Mouse (Mus musculus) CH12.LX (cell line): ENCODE results near the gene Slc34a1. TPM values are rescaled to one million over a fixed set of nuclear protein-coding genes. Genes with fewer than 3 reads are reported as not detected.

Experiments
- DNase-seq: peaks from one replicate; pipeline ENCODE4 v3.0.0-alpha.2; 2013; ENCODE audit errors: extremely low read depth
- H3K27ac ChIP-seq: 2 replicates; pipeline ENCODE4 v1.5.1; 2012; ENCODE audit warnings: low read depth, mild to moderate bottlenecking, control low read depth, moderate library complexity; ENCODE audit not compliant: insufficient read depth
- H3K27me3 ChIP-seq: replicated peaks from 2 replicates; pipeline ENCODE3; 2012; ENCODE audit warnings: inconsistent platforms
- H3K36me3 ChIP-seq, 2 experiments: replicated peaks in 1 of 2; 2 replicates each; pipeline versions ENCODE3 to v1.6.1; 2012; ENCODE audit warnings: inconsistent platforms in 1 of 2, low read length in 1 of 2, mild to moderate bottlenecking in 1 of 2, mixed read lengths in 1 of 2, moderate library complexity in 1 of 2; ENCODE audit not compliant: control insufficient read depth in 1 of 2, insufficient read depth in 1 of 2
- H3K4me1 ChIP-seq, 2 experiments: 2 replicates each; pipeline ENCODE4 v1.6.1; 2012; ENCODE audit warnings: inconsistent platforms in 1 of 2, moderate library complexity in 1 of 2; ENCODE audit not compliant: insufficient read depth in 2 of 2, control insufficient read depth in 1 of 2
- H3K4me2 ChIP-seq: 2 replicates; pipeline ENCODE4 v1.6.1; 2012; ENCODE audit warnings: low read depth, mild to moderate bottlenecking, control low read depth; ENCODE audit not compliant: poor library complexity, insufficient read depth, severe bottlenecking
- H3K4me3 ChIP-seq, 3 experiments: fragments of 150-350 bp in 1 of 3; sonication (generic) in 1 of 3; replicated peaks in 1 of 3; 2 replicates each; pipeline versions ENCODE3 to v1.5.1; 2011 to 2012; ENCODE audit warnings: low read depth in 2 of 3, low read length in 2 of 3, mild to moderate bottlenecking in 2 of 3, moderate library complexity in 2 of 3, control low read depth in 1 of 3, improper control_type of control experiment in 1 of 3, inconsistent platforms in 1 of 3, mixed read lengths in 1 of 3; ENCODE audit not compliant: poor library complexity in 1 of 3
- H3K79me2 ChIP-seq: replicated peaks from 2 replicates; pipeline ENCODE4 v1.6.1; 2012; ENCODE audit warnings: mild to moderate bottlenecking, moderate library complexity; ENCODE audit not compliant: control insufficient read depth, poor library complexity, insufficient read depth, severe bottlenecking; ENCODE audit errors: extremely low read depth
- H3K9ac ChIP-seq: 2 replicates; pipeline ENCODE4 v1.6.1; 2012; ENCODE audit warnings: low read depth, mild to moderate bottlenecking, control low read depth, moderate library complexity; ENCODE audit not compliant: insufficient read depth
- H3K9me3 ChIP-seq: replicated peaks from 2 replicates; pipeline ENCODE3; 2012; ENCODE audit warnings: low read length, inconsistent platforms, mixed read lengths
- BHLHE40 ChIP-seq: IDR thresholded peaks from 2 replicates; pipeline ENCODE4 v1.6.1; 2011; ENCODE audit warnings: mild to moderate bottlenecking, low read depth, low read length, improper control_type of control experiment
- GABPA ChIP-seq: IDR thresholded peaks from 2 replicates; pipeline ENCODE4 v1.6.1; 2012; ENCODE audit warnings: low read depth, low read length, improper control_type of control experiment, inconsistent platforms; ENCODE audit not compliant: insufficient replicate concordance
- JUN ChIP-seq: IDR thresholded peaks from 2 replicates; pipeline ENCODE4 v1.6.1; 2011; ENCODE audit warnings: low read depth, mild to moderate bottlenecking, low read length, improper control_type of control experiment, moderate library complexity; ENCODE audit not compliant: insufficient read depth
- MEF2A ChIP-seq: IDR thresholded peaks from 2 replicates; pipeline ENCODE4 v1.6.1; 2014; ENCODE audit warnings: low read depth, mild to moderate bottlenecking, inconsistent platforms, low read length, improper control_type of control experiment, borderline replicate concordance
- MXI1 ChIP-seq: IDR thresholded peaks from 2 replicates; pipeline ENCODE4 v1.6.1; 2011; ENCODE audit warnings: mild to moderate bottlenecking, low read depth, low read length, improper control_type of control experiment
- NELFE ChIP-seq: IDR thresholded peaks from 2 replicates; pipeline ENCODE4 v1.6.1; 2011; ENCODE audit warnings: low read depth, low read length, improper control_type of control experiment
- POLR2AphosphoS2 ChIP-seq: IDR thresholded peaks from 2 replicates; pipeline ENCODE4 v1.6.1; 2011; ENCODE audit warnings: low read depth, low read length, improper control_type of control experiment
- RAD21 ChIP-seq: IDR thresholded peaks from 2 replicates; pipeline ENCODE4 v1.6.1; 2011; ENCODE audit warnings: low read depth, mild to moderate bottlenecking, low read length, improper control_type of control experiment, moderate library complexity
- SMC3 ChIP-seq: IDR thresholded peaks from 2 replicates; pipeline ENCODE4 v1.6.1; 2011; ENCODE audit warnings: low read depth, low read length, improper control_type of control experiment
- TCF12 ChIP-seq: IDR thresholded peaks from 2 replicates; pipeline ENCODE4 v1.6.1; 2014; ENCODE audit warnings: low read depth, mild to moderate bottlenecking, inconsistent platforms, low read length, improper control_type of control experiment
- USF2 ChIP-seq: conservative IDR thresholded peaks from 2 replicates; pipeline ENCODE4 v1.6.1; 2011; ENCODE audit warnings: low read depth, low read length, improper control_type of control experiment
- ZMIZ1 ChIP-seq: IDR thresholded peaks from 2 replicates; pipeline ENCODE4 v1.6.1; 2012; ENCODE audit warnings: low read depth, mild to moderate bottlenecking, inconsistent platforms, low read length, improper control_type of control experiment
- ZNF384 ChIP-seq: IDR thresholded peaks from 2 replicates; pipeline ENCODE4 v1.6.1; 2012; ENCODE audit warnings: low read depth, low read length, improper control_type of control experiment, inconsistent platforms
- dilution Hi-C: fragments of 300-500 bp; cut with MboI; formaldehyde crosslinking; loops from 2 replicates; pipeline ENCODE4 v1.14.3; 2020; ENCODE audit warnings: low sequenced_read_pairs; ENCODE audit not compliant: extremely low pct_unique_long_range_greater_than_20kb, extremely low pct_ligation_motif_present
- in situ Hi-C: fragments of 300-500 bp; cut with MboI; formaldehyde crosslinking; loops from 3 replicates; pipeline ENCODE4 v1.14.3; 2019; ENCODE audit warnings: low sequenced_read_pairs, low pct_ligation_motif_present, low pct_unique_long_range_greater_than_20kb, mixed read lengths
- polyA plus RNA-seq: library from polyadenylated mRNA; unstranded; fragments of >175 nt; gene quantifications from 2 replicates; pipeline ENCODE4 v1.2.1, GENCODE M21; 2012; ENCODE audit warnings: low read depth; ENCODE audit not compliant: insufficient read length
- total RNA-seq, 2 experiments: library from RNA; depleted of rRNA; stranded (reverse); fragments of 300-350 nt in 1 of 2; fragments of >200 nt in 1 of 2; gene quantifications; 2 replicates each; pipeline ENCODE4 v1.2.3; 2012 to 2014

The Slc34a1 gene
- total and polyA plus RNA-seq, 3 experiments: not detected

- no peak for DNase-seq
- Histone ChIP-seq H3K4me3 (no peak within 1 kb of the TSS), H3K27me3 (peaks cover under 1% of the 10 kb centered on the region)
These were observed 66.3 kb downstream of the Slc34a1 start, which contains the start of gene Prr7 for GRCm38 (mm10) chr13:55464027-55464884. Gene Prr7, plus strand, starts transcription at chr13:55464267.

GRCm38 (mm10) chr13:55465184-55465583 is 67.2 kb downstream of the Slc34a1 start:
- H3K9ac ChIP-seq: no peak overlapping the region

More at GRCm38 (mm10) chr13:55464027-55464884, 66.3 kb downstream of the Slc34a1 start, which contains the start of gene Prr7:
- Histone ChIP-seq H3K9ac (no peak within 1 kb of the TSS), H3K27ac (no peak within 1 kb of the TSS), H3K9me3 (no peaks in the 10 kb centered on the region), H3K79me2 (no peaks in the 10 kb centered on the region), H3K36me3 (peaks cover 40 to 71% of the 10 kb centered on the region in 2 experiments), H3K4me1 (peaks cover 0 to 37% of the 10 kb centered on the region in 2 experiments; a peak in 2 of 4 replicates), H3K4me2 (no peak within 1 kb of the TSS)
- dilution Hi-C loops: no loop called here
- 0 out of 2 replicates have a peak, but pooled peaks have one; percentile 29 for TF ChIP-seq POLR2AphosphoS2
- TF ChIP-seq ZNF384: no peak
- in situ Hi-C loops: no loop called here

More at GRCm38 (mm10) chr13:55465184-55465583, 67.2 kb downstream of the Slc34a1 start:
- no peaks in the 10 kb centered on the region for H3K9me3 ChIP-seq
- H3K4me3 ChIP-seq: no peak overlapping the region
- no peak overlapping the region for H3K4me2 ChIP-seq
- no peak overlapping the region for H3K27ac ChIP-seq
- in situ Hi-C loops (loop anchor here (5.0 kb wide), 1 partner anchor 38 kb away; the partner anchor contains the start of gene F12), dilution Hi-C loops (no loop called here)
- TF ChIP-seq TCF12: no peak
- no peak for TF ChIP-seq RAD21
- no peak for TF ChIP-seq POLR2AphosphoS2
- no peak for TF ChIP-seq MXI1
- no peak for TF ChIP-seq ZNF384
- no peak for TF ChIP-seq ZMIZ1
- TF ChIP-seq NELFE: no peak
- no peak for TF ChIP-seq MEF2A
- no peak for TF ChIP-seq USF2
- TF ChIP-seq JUN: no peak
- TF ChIP-seq GABPA: no peak
- TF ChIP-seq SMC3: no peak
- no peak for TF ChIP-seq BHLHE40
- H3K27me3 ChIP-seq: peaks cover 8% of the 10 kb centered on the region
- H3K36me3 ChIP-seq: peaks cover 32 to 62% of the 10 kb centered on the region in 2 experiments
- no peak for DNase-seq
- peaks cover 0 to 37% of the 10 kb centered on the region in 2 experiments; a peak in 2 of 4 replicates for H3K4me1 ChIP-seq
- H3K79me2 ChIP-seq: no peaks in the 10 kb centered on the region

Other genes starting within 250 kb of the Slc34a1 start
- gene Fgfr4, start 245.5 kb upstream of the Slc34a1 start, total RNA-seq (2012; rRNA removed): not detected in 2 replicates
- gene Fgfr4, start 245.5 kb upstream of the Slc34a1 start, total RNA-seq (2014; rRNA removed): not detected in 2 replicates
- gene Fgfr4, start 245.5 kb upstream of the Slc34a1 start, polyA plus RNA-seq: not detected in 2 replicates
- gene Nsd1, start 188.4 kb upstream of the Slc34a1 start, total RNA-seq (2012; rRNA removed): 13.8 and 14.6 TPM in 2 replicates
- 11.2 and 11.8 TPM in 2 replicates for gene Nsd1, start 188.4 kb upstream of the Slc34a1 start, total RNA-seq (2014; rRNA removed)
- gene Nsd1, start 188.4 kb upstream of the Slc34a1 start, polyA plus RNA-seq: 12.6 and 13.0 TPM in 2 replicates
- gene Prelid1, start 77.7 kb upstream of the Slc34a1 start, total RNA-seq (2012; rRNA removed): 253 and 302 TPM in 2 replicates
- gene Prelid1, start 77.7 kb upstream of the Slc34a1 start, total RNA-seq (2014; rRNA removed): 190 and 205 TPM in 2 replicates
- gene Prelid1, start 77.7 kb upstream of the Slc34a1 start, polyA plus RNA-seq: 432 and 435 TPM in 2 replicates
- 68.0 and 72.5 TPM in 2 replicates for gene Rab24, start 76.2 kb upstream of the Slc34a1 start, total RNA-seq (2012; rRNA removed)
- gene Rab24, start 76.2 kb upstream of the Slc34a1 start, total RNA-seq (2014; rRNA removed): 44.5 and 45.3 TPM in 2 replicates
- gene Rab24, start 76.2 kb upstream of the Slc34a1 start, polyA plus RNA-seq: 41.7 and 56.6 TPM in 2 replicates
- 7.3 and 10.0 TPM in 2 replicates for gene Mxd3, start 68.4 kb upstream of the Slc34a1 start, total RNA-seq (2012; rRNA removed)
- gene Mxd3, start 68.4 kb upstream of the Slc34a1 start, total RNA-seq (2014; rRNA removed): 4.1 and 7.0 TPM in 2 replicates
- gene Mxd3, start 68.4 kb upstream of the Slc34a1 start, polyA plus RNA-seq: 6.9 and 13.5 TPM in 2 replicates
- gene Lman2, start 35.4 kb upstream of the Slc34a1 start, total RNA-seq (2012; rRNA removed): 126 and 150 TPM in 2 replicates
- gene Lman2, start 35.4 kb upstream of the Slc34a1 start, total RNA-seq (2014; rRNA removed): 87.9 and 94.6 TPM in 2 replicates
- gene Lman2, start 35.4 kb upstream of the Slc34a1 start, polyA plus RNA-seq: 169 and 174 TPM in 2 replicates
- 7.4 and 8.0 TPM in 2 replicates for gene Rgs14, start 28.5 kb upstream of the Slc34a1 start, total RNA-seq (2012; rRNA removed)
- 6.3 and 7.4 TPM in 2 replicates for gene Rgs14, start 28.5 kb upstream of the Slc34a1 start, total RNA-seq (2014; rRNA removed)
- 6.5 and 7.6 TPM in 2 replicates for gene Rgs14, start 28.5 kb upstream of the Slc34a1 start, polyA plus RNA-seq
- gene Pfn3, start 17.0 kb downstream of the Slc34a1 start, total RNA-seq (2012; rRNA removed): not detected in 2 replicates
- not detected in 2 replicates for gene Pfn3, start 17.0 kb downstream of the Slc34a1 start, total RNA-seq (2014; rRNA removed)
- not detected in 2 replicates for gene Pfn3, start 17.0 kb downstream of the Slc34a1 start, polyA plus RNA-seq
- gene F12, start 28.6 kb downstream of the Slc34a1 start, total RNA-seq (2012; rRNA removed): not detected in 2 replicates
- gene F12, start 28.6 kb downstream of the Slc34a1 start, total RNA-seq (2014; rRNA removed): not detected in 2 replicates
- not detected in 2 replicates for gene F12, start 28.6 kb downstream of the Slc34a1 start, polyA plus RNA-seq
- 60.1 and 69.9 TPM in 2 replicates for gene Grk6, start 46.9 kb downstream of the Slc34a1 start, total RNA-seq (2012; rRNA removed)
- gene Grk6, start 46.9 kb downstream of the Slc34a1 start, total RNA-seq (2014; rRNA removed): 59.0 and 65.0 TPM in 2 replicates
- gene Grk6, start 46.9 kb downstream of the Slc34a1 start, polyA plus RNA-seq: 71.0 and 72.8 TPM in 2 replicates
- 0.89 and 1.1 TPM in 2 replicates for gene Prr7, start 66.1 kb downstream of the Slc34a1 start, total RNA-seq (2012; rRNA removed)
- gene Prr7, start 66.1 kb downstream of the Slc34a1 start, total RNA-seq (2014; rRNA removed): 0.60 and 0.69 TPM in 2 replicates
- 0.83 and 1.2 TPM in 2 replicates for gene Prr7, start 66.1 kb downstream of the Slc34a1 start, polyA plus RNA-seq
- gene Dbn1, start 89.9 kb downstream of the Slc34a1 start, total RNA-seq (2012; rRNA removed): 1.9 and 3.1 TPM in 2 replicates
- gene Dbn1, start 89.9 kb downstream of the Slc34a1 start, total RNA-seq (2014; rRNA removed): 0.09 and 0.12 TPM in 2 replicates
- 0.59 and 0.72 TPM in 2 replicates for gene Dbn1, start 89.9 kb downstream of the Slc34a1 start, polyA plus RNA-seq
- gene Pdlim7, start 115.5 kb downstream of the Slc34a1 start, total RNA-seq (2012; rRNA removed): 8.5 and 8.7 TPM in 2 replicates
- 6.6 and 11.2 TPM in 2 replicates for gene Pdlim7, start 115.5 kb downstream of the Slc34a1 start, total RNA-seq (2014; rRNA removed)
- 26.2 and 32.5 TPM in 2 replicates for gene Pdlim7, start 115.5 kb downstream of the Slc34a1 start, polyA plus RNA-seq
- 38.4 and 38.8 TPM in 2 replicates for gene Dok3, start 131.1 kb downstream of the Slc34a1 start, total RNA-seq (2012; rRNA removed)
- 9.0 and 9.1 TPM in 2 replicates for gene Dok3, start 131.1 kb downstream of the Slc34a1 start, total RNA-seq (2014; rRNA removed)
- gene Dok3, start 131.1 kb downstream of the Slc34a1 start, polyA plus RNA-seq: 28.1 and 30.3 TPM in 2 replicates
- gene Ddx41, start 138.5 kb downstream of the Slc34a1 start, total RNA-seq (2012; rRNA removed): 107 and 109 TPM in 2 replicates
- gene Ddx41, start 138.5 kb downstream of the Slc34a1 start, total RNA-seq (2014; rRNA removed): 56.6 and 59.9 TPM in 2 replicates
- 95.3 and 107 TPM in 2 replicates for gene Ddx41, start 138.5 kb downstream of the Slc34a1 start, polyA plus RNA-seq
- gene Fam193b, start 172.9 kb downstream of the Slc34a1 start, total RNA-seq (2012; rRNA removed): 17.9 and 18.6 TPM in 2 replicates
- 9.2 and 9.4 TPM in 2 replicates for gene Fam193b, start 172.9 kb downstream of the Slc34a1 start, total RNA-seq (2014; rRNA removed)
- 22.0 and 22.4 TPM in 2 replicates for gene Fam193b, start 172.9 kb downstream of the Slc34a1 start, polyA plus RNA-seq
- gene Tmed9, start 175.5 kb downstream of the Slc34a1 start, total RNA-seq (2012; rRNA removed): 196 and 222 TPM in 2 replicates
- gene Tmed9, start 175.5 kb downstream of the Slc34a1 start, total RNA-seq (2014; rRNA removed): 88.1 and 88.2 TPM in 2 replicates
- gene Tmed9, start 175.5 kb downstream of the Slc34a1 start, polyA plus RNA-seq: 194 and 197 TPM in 2 replicates
- 10.3 and 11.7 TPM in 2 replicates for gene B4galt7, start 201.7 kb downstream of the Slc34a1 start, total RNA-seq (2012; rRNA removed)
- 11.0 TPM in 2 replicates for gene B4galt7, start 201.7 kb downstream of the Slc34a1 start, total RNA-seq (2014; rRNA removed)
- gene B4galt7, start 201.7 kb downstream of the Slc34a1 start, polyA plus RNA-seq: 8.5 and 8.7 TPM in 2 replicates
- gene Caml, start 224.8 kb downstream of the Slc34a1 start, total RNA-seq (2012; rRNA removed): 29.9 and 41.0 TPM in 2 replicates
- gene Caml, start 224.8 kb downstream of the Slc34a1 start, total RNA-seq (2014; rRNA removed): 49.9 and 52.9 TPM in 2 replicates
- 38.2 and 41.6 TPM in 2 replicates for gene Caml, start 224.8 kb downstream of the Slc34a1 start, polyA plus RNA-seq
- gene Ddx46, start 236.8 kb downstream of the Slc34a1 start, total RNA-seq (2012; rRNA removed): 36.1 and 46.3 TPM in 2 replicates
- 35.4 and 37.4 TPM in 2 replicates for gene Ddx46, start 236.8 kb downstream of the Slc34a1 start, total RNA-seq (2014; rRNA removed)
- gene Ddx46, start 236.8 kb downstream of the Slc34a1 start, polyA plus RNA-seq: 99.8 and 103 TPM in 2 replicates